Mouse (Mus musculus) gastrocnemius, adult 8-10 months (tissue): ENCODE data around the gene Tiam1. TPM values are rescaled to one million over a fixed set of nuclear protein-coding genes. Genes with fewer than 3 reads are reported as not detected.

Source experiments
- total RNA-seq, 4 experiments: library from RNA; stranded (reverse); gene quantifications; 2 replicates each; pipeline ENCODE4 v1.2.4; 2022

Tiam1 gene
- total RNA-seq, 4 experiments from 2014 or later: 2.9 to 14.0 (median 7.2) TPM

Other genes with a start within 250 kb of the Tiam1 start
- gene Sod1, start 77.0 kb upstream of the Tiam1 start, total RNA-seq: 100 to 1,000 TPM; 295 to 338 (median 309) TPM
- gene Scaf4, start 140.7 kb upstream of the Tiam1 start, total RNA-seq: 10 to 100 TPM; 13.5 to 18.9 (median 15.9) TPM
- gene Hunk, start 242.2 kb upstream of the Tiam1 start, total RNA-seq: under 1 TPM; 0.16 to 0.34 (median 0.22) TPM